Mouse (Mus musculus): ENCODE measurements at regions not wholly inside any gene's neighbourhood (a gene's known extent, or its start where the extent isn't known, plus 50 kb on each side); places are given as distances from the start of the nearest gene placed in this dataset.
"Not testable (repeated sequence)": the region's sequence is repeated elsewhere in the genome, so short reads cannot be mapped to it uniquely, and the experiment has no call there.

DNA sequence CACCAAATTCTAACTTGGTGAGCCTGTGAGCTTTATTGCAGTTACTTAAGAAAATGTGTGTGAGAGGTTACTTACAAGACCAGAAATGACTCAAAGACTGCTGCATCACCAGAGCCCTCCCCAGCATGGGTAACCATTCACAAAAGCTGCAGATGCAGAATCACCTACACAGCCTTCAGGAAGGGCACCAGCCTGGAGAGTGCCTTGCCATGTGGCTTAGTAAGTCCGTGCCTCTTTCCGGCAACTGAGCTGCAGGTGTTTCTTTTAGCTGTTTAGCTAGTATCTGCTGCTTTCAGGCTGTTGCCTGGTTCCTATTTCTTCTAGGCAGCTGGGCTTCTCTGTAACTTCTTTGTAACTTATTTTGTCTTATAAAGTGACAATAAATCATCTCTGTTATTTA lies 213.2 kb upstream of the Stxbp6 start:
- no peak for DNase-seq

DNA sequence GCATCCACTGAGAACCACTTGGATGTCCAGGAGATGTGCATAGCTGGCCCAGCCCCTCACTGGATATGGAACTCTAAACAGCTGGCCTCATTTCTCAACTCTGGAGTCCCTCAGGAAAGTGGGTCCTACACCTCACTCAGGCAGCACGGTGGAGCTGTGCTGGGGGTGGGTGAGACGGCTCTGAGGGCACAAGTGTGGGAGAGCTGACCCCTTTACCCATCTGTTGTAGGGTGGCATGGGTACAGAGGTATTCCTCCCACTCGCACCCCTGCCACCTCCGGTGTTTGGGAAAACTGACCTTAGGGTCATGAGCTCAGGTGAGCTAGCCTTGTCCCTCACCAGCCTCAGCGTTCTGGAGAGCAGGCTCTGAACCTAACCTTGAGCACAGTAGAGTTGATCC lies 181.8 kb upstream of the Stxbp6 start:
- no peak for DNase-seq

DNA sequence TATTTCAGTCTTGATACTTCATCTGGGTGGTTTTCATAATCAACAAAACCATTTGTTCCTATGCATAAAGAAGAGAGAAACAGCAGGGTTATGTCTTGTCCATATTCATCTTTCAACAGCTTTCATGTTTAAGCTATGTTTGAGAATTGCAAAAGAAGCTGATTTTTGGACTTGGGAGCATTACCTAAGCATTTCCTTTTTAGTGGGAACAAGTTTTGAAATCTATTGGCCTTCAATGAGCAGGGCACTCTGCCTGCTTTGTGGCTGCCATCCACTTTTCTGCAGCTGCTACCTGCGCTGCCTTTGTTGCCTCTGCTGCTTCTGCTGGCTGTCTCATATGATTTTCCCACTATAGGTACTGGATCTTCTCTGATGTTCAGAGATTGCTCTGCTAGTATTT lies 136.6 kb upstream of the Stxbp6 start:
- no peak for DNase-seq

DNA sequence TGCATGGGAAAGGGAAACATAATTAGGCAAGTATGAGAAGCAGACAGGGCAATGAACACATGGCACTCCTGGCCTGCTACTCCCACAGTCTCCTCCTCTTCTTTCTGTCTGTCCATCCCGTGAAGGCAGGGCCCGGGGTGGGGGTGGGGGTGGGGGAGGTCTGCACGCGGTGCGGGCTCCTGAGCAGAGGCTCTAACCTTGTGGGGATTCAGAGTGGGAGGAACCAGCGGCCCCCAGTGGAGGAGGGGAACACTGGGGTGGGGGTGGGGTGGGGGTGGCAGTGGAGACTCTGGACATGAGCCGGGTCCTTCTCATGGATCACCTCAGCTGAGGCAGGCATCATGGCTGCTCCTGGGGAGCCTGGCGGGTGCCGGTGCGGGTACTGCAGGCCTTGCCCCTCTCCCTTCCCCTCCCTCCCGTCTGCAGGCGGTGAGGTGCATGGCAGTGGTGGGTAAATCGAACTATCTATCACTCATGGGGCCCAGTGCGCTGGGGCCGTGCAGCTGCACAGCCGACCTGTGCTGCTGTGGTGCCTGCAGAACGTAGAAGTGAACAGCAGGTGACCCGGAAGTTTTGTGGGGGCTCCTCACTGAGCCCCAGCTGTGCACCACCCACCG lies 120.9 kb upstream of the Stxbp6 start:
- DNase-seq = no peak

DNA sequence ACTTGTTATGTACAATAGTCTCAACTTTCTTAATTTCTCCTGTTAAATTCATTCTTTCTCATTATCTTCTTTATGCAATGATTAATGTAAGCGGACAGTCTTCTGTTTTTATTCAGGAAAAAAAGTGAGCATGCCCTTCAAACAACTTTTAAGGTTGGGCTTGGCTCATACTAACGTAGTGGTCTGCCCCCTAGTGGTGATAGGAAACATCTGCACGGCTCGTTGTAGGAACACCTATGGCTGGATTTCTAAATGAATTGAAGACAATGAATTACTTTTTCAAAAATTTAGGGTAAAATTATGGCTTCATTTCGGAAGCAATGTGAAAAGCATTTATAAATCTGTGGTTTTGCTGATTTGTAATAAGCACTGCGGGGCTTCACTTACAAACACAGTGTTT lies 112.6 kb upstream of the Stxbp6 start:
- peak; percentile 56 to 70 for DNase-seq

DNA sequence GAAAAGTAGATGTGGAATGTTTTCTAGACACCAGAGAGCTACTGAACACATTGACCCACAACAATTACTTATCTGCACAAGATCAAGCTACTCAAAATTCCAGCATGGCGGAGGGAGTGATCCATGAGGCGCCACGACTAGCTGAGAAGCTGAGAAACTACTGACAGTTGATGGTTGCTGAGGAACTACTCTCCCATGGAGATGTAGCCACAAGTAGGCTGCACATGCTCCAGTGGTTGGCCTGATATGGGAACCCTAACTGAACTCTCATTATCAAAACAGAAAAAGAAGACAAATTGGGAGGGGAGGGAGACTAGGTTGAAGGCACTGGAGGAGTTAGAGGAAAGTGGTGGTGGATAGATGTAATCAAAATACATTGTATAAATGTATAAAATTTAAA lies 110.0 kb upstream of the Stxbp6 start:
- DNase-seq = no peak

DNA sequence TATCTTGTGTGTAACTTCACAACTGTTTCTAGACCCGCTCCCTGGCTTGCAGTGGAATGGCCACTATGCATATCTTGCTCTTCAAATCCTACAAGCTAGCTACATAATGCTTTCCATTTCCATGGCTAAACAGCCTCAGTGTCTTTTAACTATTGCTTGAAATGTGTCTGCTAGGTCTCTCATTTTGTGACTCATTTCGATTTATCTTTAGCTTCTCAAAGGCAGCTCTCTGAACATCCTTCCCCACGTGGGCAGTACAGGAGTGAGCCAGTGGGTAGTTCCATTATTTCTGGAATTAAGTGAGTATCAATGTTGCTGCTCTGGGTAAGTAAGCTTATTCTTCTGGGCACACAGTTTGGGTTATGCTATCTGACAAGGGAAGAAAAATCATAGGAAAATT lies 102.9 kb upstream of the Stxbp6 start:
- DNase-seq = no peak

DNA sequence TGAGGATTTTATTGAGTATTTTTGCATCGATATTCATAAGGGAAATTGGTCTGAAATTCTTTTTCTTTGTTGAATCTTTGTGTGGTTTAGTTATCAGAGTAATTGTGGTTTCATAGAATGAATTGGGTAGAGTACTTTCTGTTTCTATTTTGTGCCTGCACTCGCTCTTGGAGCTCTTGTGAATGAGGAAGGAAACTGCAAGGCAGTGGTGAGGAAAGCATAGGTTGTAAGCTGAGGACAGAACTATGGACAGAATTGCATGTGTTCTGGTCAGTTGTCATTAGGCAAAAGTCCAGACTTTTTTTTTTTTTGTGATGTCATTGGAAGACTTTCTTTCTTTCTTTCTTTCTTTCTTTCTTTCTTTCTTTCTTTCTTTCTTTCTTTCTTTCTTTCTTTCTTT lies 100.8 kb upstream of the Stxbp6 start:
- not testable (repeated sequence) for DNase-seq

DNA sequence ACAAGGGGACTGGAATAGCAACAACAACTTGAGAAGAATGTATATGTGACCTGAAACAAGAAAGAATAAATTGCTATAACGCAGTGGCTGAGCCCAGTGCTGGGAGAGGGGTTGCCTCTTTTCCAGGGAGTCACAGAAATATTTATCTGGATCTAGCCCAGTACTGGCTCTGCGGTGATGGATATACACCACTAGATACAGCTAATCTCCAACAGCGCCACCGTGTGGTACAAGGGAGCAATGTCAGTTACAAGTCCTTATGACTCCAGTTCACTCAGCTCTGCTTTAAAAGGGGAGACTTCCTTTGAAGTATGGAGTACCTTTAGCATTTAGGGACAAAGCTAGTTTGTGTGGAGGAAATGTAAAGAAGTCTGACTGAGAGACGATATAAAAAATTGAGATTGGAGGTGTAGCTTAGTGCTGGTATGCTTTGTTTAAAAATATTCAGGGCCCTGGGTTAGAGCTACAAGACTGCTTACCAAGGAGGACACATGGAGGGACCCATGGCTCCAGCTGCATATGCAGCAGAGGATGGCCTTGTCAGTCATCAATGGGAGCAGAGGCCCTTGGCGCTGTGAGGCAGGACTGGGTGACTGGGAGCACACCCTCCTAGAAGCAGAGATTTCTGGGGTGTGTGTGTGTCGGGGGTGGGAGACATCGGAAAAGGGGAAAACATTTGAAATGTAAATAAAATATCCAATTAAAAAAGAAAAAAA lies 97.6 kb upstream of the Stxbp6 start:
- peak; percentile 88 to 89 for DNase-seq

DNA sequence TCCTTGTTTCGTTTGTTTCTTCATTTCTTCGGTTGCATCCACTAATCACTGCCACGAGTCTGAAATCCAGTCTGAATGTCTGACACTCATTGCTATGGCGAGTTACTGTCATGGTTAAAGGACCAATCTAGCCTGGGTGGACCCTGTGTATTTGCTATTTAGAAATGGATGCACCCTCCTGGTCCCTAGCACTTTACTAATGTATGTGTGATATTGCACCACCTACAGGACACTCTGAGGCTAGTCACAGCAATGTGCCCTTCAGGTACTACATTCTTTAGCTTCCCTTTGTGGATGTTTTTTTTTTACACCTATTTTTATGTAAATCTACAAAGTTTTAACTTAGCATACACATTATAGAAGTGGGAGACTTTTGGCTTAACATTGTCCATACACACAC lies 87.5 kb upstream of the Stxbp6 start:
- peak; percentile 29 to 34 for DNase-seq

DNA sequence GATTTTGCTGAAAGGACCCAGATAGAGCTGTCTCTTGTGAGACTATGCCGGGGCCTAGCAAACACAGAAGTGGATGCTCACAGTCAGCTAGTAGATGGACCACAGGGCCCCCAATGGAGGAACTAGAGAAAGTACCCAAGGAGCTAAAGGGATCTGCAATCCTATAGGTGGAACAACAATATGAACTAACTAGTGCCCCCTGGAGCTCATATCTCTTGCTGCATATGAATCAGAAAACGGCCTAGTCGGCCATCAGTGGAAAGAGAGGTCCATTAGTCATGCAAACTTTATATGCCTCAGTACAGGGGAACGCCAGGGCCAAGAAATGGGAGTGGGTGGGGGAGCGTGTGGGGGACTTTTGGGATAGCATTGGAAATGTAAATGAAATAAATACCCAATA lies 87.1 kb upstream of the Stxbp6 start:
- DNase-seq = peak in 1 of 2 experiments; percentile 3

DNA sequence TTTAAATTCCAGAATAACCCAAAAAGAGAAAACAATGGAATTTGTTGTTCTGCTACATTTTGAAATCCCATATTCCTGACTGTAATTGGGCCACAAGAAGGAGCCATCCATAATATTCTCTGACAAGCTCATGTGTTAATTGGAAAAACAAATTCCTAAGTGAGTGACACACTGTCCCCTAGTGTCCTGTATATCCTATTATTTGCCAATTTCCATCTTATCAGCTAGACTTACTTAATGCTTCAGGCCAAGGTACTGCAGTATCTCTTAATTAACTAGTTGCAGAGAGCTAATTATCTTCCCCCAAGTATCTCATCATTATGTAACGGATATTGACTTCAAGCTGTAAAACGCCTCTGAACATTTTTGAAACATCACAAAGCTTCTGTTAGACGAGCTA lies 84.5 kb upstream of the Stxbp6 start:
- no peak for DNase-seq

DNA sequence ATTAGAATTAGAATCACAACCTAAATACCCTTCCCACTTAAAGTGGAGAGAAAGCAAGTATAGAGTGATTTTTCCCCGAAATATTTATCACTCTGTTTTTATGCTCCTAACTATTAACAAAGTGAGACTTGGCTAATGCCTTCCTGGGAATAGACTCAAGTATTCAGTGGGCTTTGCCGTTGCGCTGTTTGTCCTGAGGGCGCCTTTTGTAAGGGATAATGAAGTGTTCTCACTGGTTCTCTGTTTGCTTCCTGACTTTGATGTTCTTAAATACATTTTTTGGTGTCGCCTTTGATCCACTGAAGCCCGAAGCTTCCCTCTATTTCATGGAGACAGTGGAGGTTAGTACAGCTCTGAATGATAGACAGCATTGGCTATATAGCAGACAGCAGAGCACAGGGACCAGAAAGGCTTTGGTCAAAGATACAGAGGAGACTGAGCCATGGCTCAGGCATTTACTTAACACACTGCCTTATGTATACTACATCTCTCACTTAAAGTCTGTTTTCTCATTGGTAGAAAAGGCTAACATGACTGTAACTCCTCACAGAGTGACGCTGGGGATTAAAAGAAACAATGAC lies 63.0 kb upstream of the Stxbp6 start:
- DNase-seq = no peak

DNA sequence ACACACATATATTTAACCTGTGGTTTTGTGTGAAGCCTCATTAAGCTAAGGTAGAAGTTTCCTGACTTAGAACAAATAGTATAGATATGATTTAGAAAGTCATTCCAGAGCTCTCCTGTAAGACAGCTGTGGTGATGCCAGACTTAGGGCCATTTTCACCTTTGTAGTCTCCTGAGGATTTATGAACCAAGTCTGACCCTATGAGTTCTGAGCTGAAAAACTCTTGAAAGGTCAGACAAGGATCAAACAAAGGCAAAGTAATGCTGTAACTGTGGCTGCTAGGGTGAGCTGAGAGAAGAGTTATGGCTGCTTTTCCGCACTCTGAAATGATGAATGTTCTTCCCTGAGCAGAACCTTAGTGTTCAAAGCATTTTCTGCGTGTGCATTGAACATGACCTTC lies 58.9 kb upstream of the Stxbp6 start:
- no peak for DNase-seq

DNA sequence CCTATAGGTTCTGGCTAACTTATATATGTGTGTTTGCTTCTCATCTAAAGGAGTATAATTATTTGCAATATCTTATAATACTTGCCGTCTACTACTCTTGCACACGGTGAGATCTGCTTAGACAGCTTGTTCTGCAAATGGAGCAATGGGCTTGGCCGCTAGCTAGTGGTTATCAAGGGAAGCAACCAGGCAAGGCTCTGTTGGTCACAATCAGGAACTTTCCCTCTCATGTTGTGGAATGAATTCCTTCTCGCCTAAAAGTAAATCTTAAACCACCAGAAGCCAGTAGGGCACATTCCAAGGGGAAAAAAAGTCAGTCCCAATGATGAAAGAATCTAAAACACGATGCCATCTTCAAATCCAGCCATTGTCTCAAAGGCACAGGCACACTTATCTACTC lies 56.6 kb upstream of the Stxbp6 start:
- no peak for DNase-seq

DNA sequence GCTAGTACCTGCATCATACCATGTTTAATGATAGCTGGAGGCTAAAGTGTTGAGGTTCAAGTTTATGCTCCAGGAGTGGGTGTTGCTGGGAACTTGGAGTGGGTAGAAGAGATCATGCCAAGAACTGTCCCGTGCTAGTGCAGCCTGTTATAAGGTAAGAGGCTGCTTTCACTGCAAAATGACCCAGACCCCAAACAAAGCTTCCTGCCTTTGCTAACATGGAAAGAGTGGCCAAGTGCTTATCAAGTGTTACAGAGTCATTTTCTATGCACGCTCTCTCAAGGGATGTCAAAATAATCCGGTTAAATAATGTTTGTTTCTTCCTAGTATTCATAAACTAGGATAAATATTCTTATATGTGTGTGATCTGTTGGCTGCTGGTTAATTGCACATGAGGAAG lies 51.4 kb upstream of the Stxbp6 start:
- DNase-seq = no peak

Measured in cerebellum, postnatal 10 days (tissue).